Mouse (Mus musculus) limb, embryonic 13.5 days (tissue): ENCODE measurements around the gene Aqp11. TPM values are rescaled to one million over a fixed set of nuclear protein-coding genes. Genes with fewer than 3 reads are reported as not detected.

Source experiments
- ATAC-seq: fragments of 200-750 bp; cut with Nextera tagmentation; 2 replicates; pipeline ENCODE4 v1.8.0; 2017; ENCODE audit warnings: low read depth, moderate number of reproducible peaks, moderate TSS enrichment; ENCODE audit not compliant: low FRiP score
- H3K27ac ChIP-seq: fragments of 300-500 bp; sonication (generic); 2 replicates; pipeline ENCODE4 v1.5.1; 2015; ENCODE audit warnings: inconsistent platforms, mild to moderate bottlenecking, moderate library complexity
- H3K27me3 ChIP-seq: fragments of 300-500 bp; sonication (generic); 2 replicates; pipeline ENCODE4 v1.6.1; 2015; ENCODE audit warnings: mild to moderate bottlenecking, inconsistent platforms
- H3K36me3 ChIP-seq: fragments of 300-500 bp; sonication (generic); 2 replicates; pipeline ENCODE4 v1.6.1; 2015; ENCODE audit warnings: inconsistent platforms, mild to moderate bottlenecking, moderate library complexity
- H3K4me1 ChIP-seq: fragments of 300-500 bp; sonication (generic); 2 replicates; pipeline ENCODE4 v1.6.1; 2015; ENCODE audit warnings: inconsistent platforms
- H3K4me2 ChIP-seq: fragments of 300-500 bp; sonication (generic); replicated peaks from 2 replicates; pipeline ENCODE4 v1.6.1; 2015; ENCODE audit warnings: inconsistent platforms, mild to moderate bottlenecking, moderate library complexity
- H3K4me3 ChIP-seq: fragments of 300-500 bp; sonication (generic); 2 replicates; pipeline ENCODE4 v1.5.1; 2015; ENCODE audit warnings: moderate library complexity, mild to moderate bottlenecking, inconsistent platforms
- H3K9ac ChIP-seq: fragments of 300-500 bp; sonication (generic); 2 replicates; pipeline ENCODE4 v1.6.1; 2015; ENCODE audit warnings: mild to moderate bottlenecking, inconsistent platforms
- H3K9me3 ChIP-seq: fragments of 300-500 bp; sonication (generic); 2 replicates; pipeline ENCODE4 v1.6.1; 2016; ENCODE audit warnings: inconsistent platforms
- WGBS: fragments of 180-500 bp; shearing (Covaris S2); methylation state at CpG from one replicate; pipeline ENCODE4 v1.1.7; 2015; 5-methylcytosine and 5-hydroxymethylcytosine counted together
- polyA plus RNA-seq: library from polyadenylated mRNA; unstranded; fragments of >200 nt; fragmentation: Nextera tagmentation; extraction: Ambion mirVana; gene quantifications from 2 replicates; pipeline ENCODE4 v1.2.1, GENCODE M21; 2015

The Aqp11 gene
- 2.7 and 3.8 TPM in 2 replicates for polyA plus RNA-seq

DNA sequence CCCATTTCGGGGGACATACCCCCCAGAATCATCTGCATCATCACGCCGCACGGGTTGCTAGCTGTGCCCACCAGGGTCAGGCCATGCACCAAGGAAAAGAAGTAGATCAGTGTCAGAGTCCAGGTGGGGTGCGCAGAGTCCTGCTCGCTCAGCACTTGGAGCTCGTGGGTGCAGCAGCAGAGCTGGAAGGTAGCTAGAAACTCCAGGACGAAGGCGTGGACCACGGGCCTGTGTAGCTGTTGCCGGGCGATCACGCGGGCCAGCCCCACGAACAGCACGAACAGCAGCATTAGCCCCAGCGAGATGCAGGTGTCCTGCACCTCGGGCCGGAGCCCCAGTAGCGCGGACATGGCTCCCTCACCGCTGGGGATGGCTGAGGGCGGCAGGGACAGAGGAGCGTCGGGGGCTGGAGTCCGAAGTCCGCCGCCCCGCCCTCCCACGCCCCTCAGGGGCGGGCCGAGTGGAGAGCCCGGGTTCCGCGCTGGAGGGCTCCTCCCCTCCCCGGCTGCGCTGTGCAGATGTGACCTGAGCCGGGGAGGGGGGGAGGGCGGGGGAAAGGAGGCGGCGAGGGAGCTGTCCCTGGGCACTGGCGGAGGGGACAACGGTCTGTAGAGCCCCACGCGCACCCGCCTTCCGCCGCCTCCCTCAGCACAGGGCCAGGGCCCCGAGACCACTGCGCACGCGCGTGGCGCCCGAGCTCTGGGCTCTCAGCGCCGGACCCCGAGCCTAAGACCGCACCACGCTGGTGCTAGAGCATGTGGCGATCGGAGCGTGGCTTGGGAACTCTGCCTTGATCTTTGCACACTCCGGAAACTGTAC, at the start of gene Aqp11:
Gene Aqp11, minus strand, starts transcription at position 652 of the 819 bp plus-strand sequence.
- under 1% methylated on average over 57 of the region's 64 CpGs for WGBS
- peak within 1 kb of the TSS; percentile 70 for H3K9ac ChIP-seq
- H3K9me3 ChIP-seq: no peaks in the 10 kb centered on the region
- H3K27me3 ChIP-seq: peaks cover 6% of the 10 kb centered on the region; the same call in 1 of the 2 replicates
- ATAC-seq: peak; percentile 97
- H3K27ac ChIP-seq: no peak within 1 kb of the TSS
- H3K4me3 ChIP-seq: peak within 1 kb of the TSS; percentile 63
- H3K4me1 ChIP-seq: peaks cover 9% of the 10 kb centered on the region
- peak within 1 kb of the TSS; percentile 92 for H3K4me2 ChIP-seq
- no peaks in the 10 kb centered on the region for H3K36me3 ChIP-seq

DNA sequence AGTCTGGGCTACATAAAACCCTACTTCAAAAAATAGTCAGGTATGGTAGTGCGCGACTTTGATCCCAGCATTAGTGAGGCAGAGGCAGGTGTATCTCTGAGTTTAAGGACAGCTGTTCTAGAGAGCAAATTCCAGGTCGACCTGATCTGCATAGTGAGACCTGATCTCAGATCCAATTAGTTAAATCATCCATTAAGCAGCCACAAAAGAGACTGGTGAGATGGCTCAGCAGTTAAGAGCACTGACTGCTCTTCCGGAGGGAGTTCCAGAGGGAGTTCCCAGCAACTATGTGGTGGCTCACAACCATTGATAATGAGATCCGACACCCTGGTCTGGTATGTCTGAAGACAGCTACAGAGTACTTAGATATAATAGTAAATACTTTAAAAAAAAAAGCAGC, 45.4 kb upstream of the Aqp11 start:
- Histone ChIP-seq H3K36me3 (no peaks in the 10 kb centered on the region), H3K27ac (no peak overlapping the region), H3K27me3 (peaks cover 7% of the 10 kb centered on the region), H3K4me1 (peaks cover 5% of the 10 kb centered on the region; the same call in 1 of the 2 replicates), H3K4me2 (no peak overlapping the region), H3K4me3 (no peak overlapping the region), H3K9me3 (no peaks in the 10 kb centered on the region), H3K9ac (no peak overlapping the region)
- ATAC-seq: no peak
- 63% methylated on average over 5 of the region's 5 CpGs for WGBS

GRCm38 (mm10) chr7:97781496-97781895, 43.4 kb upstream of the Aqp11 start:
- 71% methylated on average over 8 of the region's 8 CpGs for WGBS
- Histone ChIP-seq H3K4me2 (no peak overlapping the region), H3K4me3 (no peak overlapping the region), H3K9me3 (peaks cover 4% of the 10 kb centered on the region), H3K36me3 (no peaks in the 10 kb centered on the region), H3K27ac (no peak overlapping the region), H3K9ac (no peak overlapping the region), H3K4me1 (no peaks in the 10 kb centered on the region), H3K27me3 (peaks cover 7% of the 10 kb centered on the region)
- ATAC-seq: no peak

- Histone ChIP-seq H3K27me3 (peaks cover 3% of the 10 kb centered on the region), H3K4me2 (no peak overlapping the region), H3K9ac (no peak overlapping the region), H3K4me1 (no peaks in the 10 kb centered on the region), H3K36me3 (no peaks in the 10 kb centered on the region), H3K4me3 (no peak overlapping the region), H3K27ac (no peak overlapping the region), H3K9me3 (peaks cover 6% of the 10 kb centered on the region)
- WGBS: 72% methylated on average over 1 of the region's 1 CpGs
- ATAC-seq: no peak
These were observed 42.7 kb upstream of the Aqp11 start for GRCm38 (mm10) chr7:97780815-97781214.

DNA sequence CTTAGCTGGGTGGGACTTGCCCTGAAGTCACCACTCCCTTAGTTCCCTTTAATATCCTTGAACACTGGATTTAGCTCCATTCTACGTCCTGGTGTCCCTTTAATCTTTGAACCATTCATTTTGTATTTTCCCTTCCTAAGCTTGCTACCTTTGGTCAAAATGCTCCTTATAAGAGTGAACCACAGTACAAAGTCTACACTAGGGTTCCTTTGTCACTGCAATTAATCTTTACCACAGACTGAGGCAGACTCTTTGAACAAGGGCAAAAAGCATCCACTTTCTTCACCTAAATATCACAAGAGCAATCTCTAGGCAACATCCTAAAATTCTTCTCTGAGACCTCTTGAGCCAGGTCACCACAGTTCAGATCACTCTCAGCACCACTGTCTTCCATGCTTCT, 42.1 kb upstream of the Aqp11 start:
- no peak for ATAC-seq
- no peaks in the 10 kb centered on the region; the same call in 1 of the 2 replicates for H3K27me3 ChIP-seq
- 91% methylated on average over 1 of the region's 1 CpGs for WGBS
- H3K36me3 ChIP-seq: no peaks in the 10 kb centered on the region
- H3K9ac ChIP-seq: no peak overlapping the region
- no peak overlapping the region for H3K4me2 ChIP-seq
- no peaks in the 10 kb centered on the region for H3K4me1 ChIP-seq
- H3K27ac ChIP-seq: no peak overlapping the region
- H3K4me3 ChIP-seq: no peak overlapping the region
- peaks cover 6% of the 10 kb centered on the region for H3K9me3 ChIP-seq

- peaks cover 6% of the 10 kb centered on the region for H3K9me3 ChIP-seq
- 85% methylated on average over 4 of the region's 4 CpGs for WGBS
- ATAC-seq: no peak
- no peak overlapping the region for H3K27ac ChIP-seq
- no peak overlapping the region for H3K4me2 ChIP-seq
- no peaks in the 10 kb centered on the region for H3K36me3 ChIP-seq
- H3K4me1 ChIP-seq: no peaks in the 10 kb centered on the region
- no peaks in the 10 kb centered on the region for H3K27me3 ChIP-seq
- H3K9ac ChIP-seq: no peak overlapping the region
- H3K4me3 ChIP-seq: no peak overlapping the region
These were observed 39.1 kb upstream of the Aqp11 start for GRCm38 (mm10) chr7:97777191-97777590.

DNA sequence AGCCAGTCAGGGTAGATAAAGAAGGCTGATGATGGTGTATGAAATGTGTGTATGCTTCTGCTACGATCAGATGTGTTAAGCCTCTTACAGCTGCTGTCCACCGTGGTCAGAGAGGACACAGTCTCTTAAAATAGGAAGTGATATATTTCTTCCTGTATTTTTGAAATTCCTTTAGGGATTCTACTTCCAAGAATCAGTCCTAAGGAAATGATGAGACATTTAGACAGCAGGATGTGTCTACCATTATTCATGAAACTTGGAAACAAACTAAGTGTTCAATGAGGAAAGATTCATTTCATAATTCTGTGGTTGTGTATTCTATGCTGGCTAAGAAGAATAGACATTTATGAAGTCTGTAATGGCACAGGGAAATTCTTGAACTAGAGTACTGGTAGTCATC, 37.8 kb upstream of the Aqp11 start:
- H3K4me1 ChIP-seq: no peaks in the 10 kb centered on the region
- H3K36me3 ChIP-seq: no peaks in the 10 kb centered on the region
- ATAC-seq: no peak
- no peak overlapping the region for H3K27ac ChIP-seq
- no peak overlapping the region for H3K4me3 ChIP-seq
- no peak overlapping the region for H3K4me2 ChIP-seq
- no peaks in the 10 kb centered on the region for H3K27me3 ChIP-seq
- WGBS: 73% methylated on average over 2 of the region's 2 CpGs
- H3K9ac ChIP-seq: no peak overlapping the region
- H3K9me3 ChIP-seq: peaks cover 6% of the 10 kb centered on the region

- Histone ChIP-seq H3K27ac (no peak overlapping the region), H3K4me3 (no peak overlapping the region), H3K9ac (no peak overlapping the region), H3K9me3 (peaks cover 6% of the 10 kb centered on the region), H3K36me3 (no peaks in the 10 kb centered on the region), H3K27me3 (no peaks in the 10 kb centered on the region), H3K4me2 (no peak overlapping the region), H3K4me1 (no peaks in the 10 kb centered on the region)
- WGBS: 51% methylated on average over 3 of the region's 3 CpGs
- no peak for ATAC-seq
These were observed 37.3 kb upstream of the Aqp11 start for GRCm38 (mm10) chr7:97775380-97775779.

DNA sequence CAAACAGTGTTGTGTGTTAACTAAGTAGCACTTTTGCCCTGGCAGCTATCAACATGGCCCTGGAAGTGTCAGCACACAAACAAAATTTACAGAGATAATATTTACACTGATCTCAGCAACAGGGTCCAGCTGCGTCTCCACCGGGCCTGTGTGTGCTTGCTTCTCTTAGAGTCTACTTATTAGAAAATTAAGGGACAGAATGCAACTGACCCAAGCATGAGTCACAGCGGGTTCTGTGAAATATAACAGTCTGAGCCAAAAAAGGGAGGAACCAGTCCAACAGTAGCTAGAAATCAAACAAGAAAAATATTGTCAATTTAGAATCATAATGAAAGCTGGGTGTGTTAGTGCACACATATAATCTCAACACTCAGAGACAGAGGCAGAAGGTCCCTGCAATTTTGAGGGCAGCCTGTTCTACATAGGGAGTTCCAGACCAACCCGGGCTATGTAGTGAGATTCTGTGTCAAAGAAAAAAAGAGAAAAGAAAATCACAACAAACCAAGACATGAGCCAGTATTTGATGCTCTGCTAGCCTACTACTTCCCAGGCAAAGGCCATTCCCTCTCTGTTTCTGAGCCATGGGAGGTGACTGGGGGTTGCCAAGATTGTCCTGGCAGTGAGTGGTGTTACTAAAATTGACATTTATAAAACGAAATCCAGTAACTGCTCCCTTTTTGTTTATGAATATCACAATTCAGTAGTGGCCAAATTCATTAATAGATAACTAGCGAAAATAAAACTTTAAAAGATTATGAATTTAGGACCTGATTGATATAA, 32.9 kb upstream of the Aqp11 start:
- H3K27me3 ChIP-seq: no peaks in the 10 kb centered on the region
- H3K4me1 ChIP-seq: no peaks in the 10 kb centered on the region
- no peak for ATAC-seq
- no peak overlapping the region for H3K4me3 ChIP-seq
- H3K36me3 ChIP-seq: no peaks in the 10 kb centered on the region
- no peak overlapping the region for H3K4me2 ChIP-seq
- H3K9me3 ChIP-seq: no peaks in the 10 kb centered on the region
- H3K9ac ChIP-seq: no peak overlapping the region
- 82% methylated on average over 6 of the region's 6 CpGs for WGBS
- no peak overlapping the region for H3K27ac ChIP-seq

DNA sequence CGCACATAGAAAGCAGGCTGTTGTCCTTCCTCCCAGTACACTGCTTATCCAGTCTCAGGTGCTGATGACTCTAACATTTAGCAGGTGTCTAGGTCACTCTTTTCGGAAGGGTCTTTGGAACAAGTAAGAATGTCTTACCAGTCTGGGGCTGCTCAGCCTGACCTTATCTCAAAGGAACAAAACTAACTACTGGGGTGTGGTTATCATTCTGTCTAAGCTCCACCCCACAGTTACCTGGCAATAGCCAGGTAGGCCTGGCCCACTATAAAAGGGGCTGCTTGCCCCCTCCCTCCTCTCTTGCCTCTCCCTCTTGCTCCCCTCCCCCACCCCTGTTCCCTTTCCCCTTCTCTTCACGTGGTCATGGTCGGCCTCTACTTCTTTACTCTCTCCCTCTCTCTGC, 30.9 kb upstream of the Aqp11 start:
- ATAC-seq: no peak
- H3K4me2 ChIP-seq: no peak overlapping the region
- WGBS: 74% methylated on average over 4 of the region's 4 CpGs
- no peak overlapping the region for H3K9ac ChIP-seq
- no peaks in the 10 kb centered on the region for H3K36me3 ChIP-seq
- no peaks in the 10 kb centered on the region for H3K4me1 ChIP-seq
- no peak overlapping the region for H3K27ac ChIP-seq
- no peaks in the 10 kb centered on the region for H3K9me3 ChIP-seq
- no peak overlapping the region for H3K4me3 ChIP-seq
- H3K27me3 ChIP-seq: no peaks in the 10 kb centered on the region

- no peaks in the 10 kb centered on the region for H3K9me3 ChIP-seq
- H3K27ac ChIP-seq: no peak overlapping the region
- WGBS: 78% methylated on average over 8 of the region's 8 CpGs
- no peaks in the 10 kb centered on the region for H3K4me1 ChIP-seq
- H3K36me3 ChIP-seq: no peaks in the 10 kb centered on the region
- no peak overlapping the region for H3K4me3 ChIP-seq
- H3K9ac ChIP-seq: no peak overlapping the region
- no peaks in the 10 kb centered on the region for H3K27me3 ChIP-seq
- no peak for ATAC-seq
- no peak overlapping the region for H3K4me2 ChIP-seq
These were observed 29.8 kb upstream of the Aqp11 start for GRCm38 (mm10) chr7:97767841-97768240.

- H3K9me3 ChIP-seq: no peaks in the 10 kb centered on the region
- WGBS: 69% methylated on average over 9 of the region's 9 CpGs
- no peak overlapping the region for H3K4me2 ChIP-seq
- no peak overlapping the region for H3K4me3 ChIP-seq
- H3K27ac ChIP-seq: no peak overlapping the region
- no peaks in the 10 kb centered on the region for H3K27me3 ChIP-seq
- no peak for ATAC-seq
- no peak overlapping the region for H3K9ac ChIP-seq
- H3K36me3 ChIP-seq: no peaks in the 10 kb centered on the region
- no peaks in the 10 kb centered on the region for H3K4me1 ChIP-seq
These were observed 28.5 kb upstream of the Aqp11 start for GRCm38 (mm10) chr7:97766406-97767166.
